Mouse (Mus musculus) heart, adult 2 months (tissue): ENCODE results near the gene Mstn.

Experiments
- CTCF ChIP-seq: fragments of 200-600 bp; IDR thresholded peaks from 2 replicates; pipeline ENCODE4 v1.8.1; 2022; ENCODE audit warnings: antibody characterized with exemption, mild to moderate bottlenecking, moderate library complexity
- EP300 ChIP-seq: fragments of 200-500 bp; IDR thresholded peaks from 2 replicates; pipeline ENCODE4 v1.6.1; 2011; ENCODE audit warnings: low read depth, low read length, control low read depth; ENCODE audit not compliant: insufficient read depth
- POLR2A ChIP-seq: fragments of 200-500 bp; IDR thresholded peaks from 2 replicates; pipeline ENCODE4 v1.6.1; 2011; ENCODE audit warnings: mild to moderate bottlenecking, low read depth, low read length, control low read depth; ENCODE audit not compliant: insufficient read depth

DNA sequence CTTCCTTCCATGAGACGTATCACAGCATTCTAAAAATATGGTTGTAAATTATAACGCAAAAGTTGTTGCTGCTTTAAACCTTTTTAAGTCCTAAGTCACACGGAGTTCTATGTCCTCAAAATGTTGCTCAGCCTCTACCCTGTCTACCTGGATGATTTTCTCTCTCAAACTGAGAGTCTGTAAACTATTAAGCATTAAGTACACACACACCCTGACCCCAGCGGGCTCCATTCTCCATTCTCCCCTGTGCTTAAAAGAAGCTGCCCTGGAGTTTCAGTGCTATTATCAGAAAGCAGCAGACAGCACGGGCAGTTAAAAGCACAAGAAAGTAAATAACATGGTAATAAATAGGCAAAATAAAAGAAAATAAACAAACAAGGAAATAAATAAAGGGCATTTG lies 2.3 kb upstream of the Mstn start:
- no peak for TF ChIP-seq CTCF
- TF ChIP-seq EP300: no peak
- no peak for TF ChIP-seq POLR2A
